Mouse (Mus musculus) erythroblast, embryonic 14.5 days (primary cell): ENCODE measurements around the gene Gpr176.

Experiments used
- GATA1 ChIP-seq: IDR thresholded peaks from 2 replicates; pipeline ENCODE4 v1.6.1; 2012; ENCODE audit warnings: low read length, inconsistent platforms, mixed read lengths
- TAL1 ChIP-seq: IDR thresholded peaks from 3 replicates; pipeline ENCODE4 v1.6.1; 2012; ENCODE audit warnings: low read length, inconsistent platforms, mixed read lengths

DNA sequence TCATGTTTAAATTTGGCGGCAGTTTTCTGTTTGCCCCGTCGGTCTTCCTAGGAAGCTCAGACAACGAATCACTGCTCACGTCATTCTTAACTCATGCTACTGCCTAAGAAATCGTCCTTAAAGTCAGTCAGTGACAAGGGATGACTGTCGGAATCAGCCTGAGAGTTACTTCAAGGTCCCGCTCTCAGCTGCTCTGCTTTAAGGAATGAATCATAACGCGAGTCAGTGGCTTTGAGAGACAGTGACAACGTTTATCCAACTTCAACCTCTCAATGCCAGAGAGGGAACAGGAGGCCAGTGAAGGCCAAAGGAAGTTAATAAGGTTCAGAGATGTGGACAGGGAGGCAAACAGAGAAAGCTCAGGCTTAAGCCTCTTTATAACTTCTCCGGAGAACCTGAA, 124.3 kb downstream of the Gpr176 start:
- TF ChIP-seq GATA1 (no peak), TAL1 (no peak)
